Mouse (Mus musculus) retina, postnatal 1 day (tissue): Measurements from ENCODE around the gene Gm6993.

Experiments
- DNase-seq: peaks from one replicate; pipeline ENCODE4 v3.0.0-alpha.2; 2012

The Gm6993 gene

DNA sequence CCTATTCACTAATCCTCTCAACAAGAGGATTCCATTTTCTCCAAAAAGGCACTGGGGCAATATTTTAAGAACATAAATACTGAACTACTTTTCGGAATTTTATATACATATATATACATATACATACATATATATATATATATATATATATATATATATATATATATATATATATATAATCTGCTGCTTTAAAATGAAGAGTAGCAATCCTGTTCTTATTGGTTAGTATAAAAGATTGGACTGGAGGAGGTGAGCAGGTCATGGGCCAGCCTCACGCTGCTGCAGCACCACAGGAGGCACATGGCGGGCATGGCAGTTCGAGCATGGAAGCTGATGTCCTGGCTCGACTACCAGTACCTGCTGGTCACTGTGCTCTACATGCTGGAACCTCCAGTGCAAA is at the start of gene Gm6993:
TSS of gene Gm6993 (plus strand) at position 301 of the 400 bp plus-strand sequence.
- no peak for DNase-seq

- DNase-seq, result peak; percentile 54
Measured at GRCm38 (mm10) chr12:31191329-31191954, 49.1 kb upstream of the Gm6993 start.

DNA sequence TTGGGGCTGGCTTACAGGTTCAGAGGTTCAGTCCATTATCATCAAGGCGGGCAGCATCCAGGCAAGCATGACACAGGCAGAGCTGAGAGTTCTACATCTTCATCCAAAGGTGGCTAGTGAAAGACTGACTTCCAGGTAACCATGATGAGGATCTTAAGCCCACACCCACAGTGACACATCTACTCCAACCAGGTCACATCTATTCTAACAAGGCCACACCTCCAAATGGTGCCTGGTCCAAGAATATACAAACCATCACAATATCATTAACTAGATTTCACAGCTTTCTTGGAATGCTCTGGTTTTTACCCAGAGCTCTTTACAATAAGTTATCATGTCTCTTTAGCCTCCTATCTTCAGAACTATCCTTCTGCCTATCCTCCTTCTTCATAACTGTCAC is 38.1 kb upstream of the Gm6993 start:
- DNase-seq, result no peak

DNA sequence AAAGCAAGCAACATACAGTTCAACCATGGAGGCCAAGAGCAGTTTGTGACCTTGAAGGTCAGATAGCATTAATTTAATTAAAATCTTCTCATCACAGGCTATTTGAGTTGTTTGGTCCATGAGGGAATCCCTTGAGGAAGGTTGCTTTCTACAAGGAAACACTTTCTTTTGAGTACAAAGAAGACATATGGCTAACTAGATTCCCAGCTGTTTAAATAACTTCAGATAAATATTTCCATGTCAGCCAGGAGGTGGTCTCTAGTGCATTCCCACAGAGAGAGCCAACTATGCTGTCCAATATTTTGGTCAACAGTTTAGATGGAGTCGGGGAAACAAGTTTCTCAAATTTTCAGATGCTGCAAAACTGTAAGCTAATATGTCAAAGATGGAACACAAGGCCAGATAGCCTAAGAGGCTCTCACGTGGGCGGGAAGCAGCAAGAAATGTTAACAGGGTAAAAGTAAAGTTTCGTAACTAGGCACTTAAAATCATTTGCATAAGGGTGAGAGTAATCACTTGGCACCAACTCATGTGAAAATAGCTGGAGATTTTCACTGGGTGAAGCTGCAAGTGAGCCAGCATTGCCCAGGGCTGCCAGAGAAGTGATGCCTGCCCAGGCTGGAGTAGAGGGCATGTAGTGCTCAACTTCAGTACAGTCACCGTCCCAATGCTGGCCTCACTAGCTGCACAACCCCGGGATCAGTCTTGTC is 36.7 kb upstream of the Gm6993 start:
- DNase-seq, result no peak

DNA sequence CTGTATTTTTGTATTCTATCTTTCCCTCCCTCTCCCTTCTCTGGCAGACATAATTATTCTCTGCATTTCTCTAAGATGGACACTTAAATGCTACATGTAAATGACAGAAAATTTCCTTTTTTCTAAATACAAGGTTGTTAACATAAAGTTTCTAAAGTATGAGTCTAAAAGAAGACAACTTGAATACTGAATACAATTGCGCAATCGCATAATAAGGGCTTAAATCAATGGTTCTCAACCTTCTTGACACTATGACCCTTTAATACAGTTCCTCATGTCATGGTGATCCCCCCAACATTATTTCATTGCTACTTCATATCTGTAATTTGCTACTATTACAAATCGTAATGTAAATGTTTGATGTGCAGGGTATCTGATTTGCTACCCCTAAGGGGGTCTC is 35.7 kb upstream of the Gm6993 start:
- DNase-seq, result no peak

GRCm38 (mm10) chr12:31205983-31206633 is 34.5 kb upstream of the Gm6993 start:
- DNase-seq, result no peak

DNA sequence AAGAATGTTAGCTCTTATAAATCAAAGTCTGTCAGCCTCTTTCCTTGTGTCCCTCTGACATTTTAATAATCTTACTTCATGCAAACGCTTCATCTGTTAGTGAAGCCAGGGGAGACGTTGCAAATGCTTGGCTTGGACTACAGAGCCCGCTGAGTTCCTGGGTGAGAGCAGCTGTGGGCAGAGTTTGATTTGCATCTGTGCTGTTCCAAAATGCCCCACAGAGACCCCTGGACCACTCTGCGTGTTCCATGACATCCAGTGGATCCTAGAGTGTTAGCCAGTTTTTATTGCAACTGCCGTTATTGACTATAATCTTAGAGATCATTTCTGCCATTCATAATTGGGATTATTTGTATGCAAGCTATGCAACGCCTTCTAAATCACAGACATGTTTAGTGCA is 31.8 kb upstream of the Gm6993 start:
- no peak for DNase-seq

DNA sequence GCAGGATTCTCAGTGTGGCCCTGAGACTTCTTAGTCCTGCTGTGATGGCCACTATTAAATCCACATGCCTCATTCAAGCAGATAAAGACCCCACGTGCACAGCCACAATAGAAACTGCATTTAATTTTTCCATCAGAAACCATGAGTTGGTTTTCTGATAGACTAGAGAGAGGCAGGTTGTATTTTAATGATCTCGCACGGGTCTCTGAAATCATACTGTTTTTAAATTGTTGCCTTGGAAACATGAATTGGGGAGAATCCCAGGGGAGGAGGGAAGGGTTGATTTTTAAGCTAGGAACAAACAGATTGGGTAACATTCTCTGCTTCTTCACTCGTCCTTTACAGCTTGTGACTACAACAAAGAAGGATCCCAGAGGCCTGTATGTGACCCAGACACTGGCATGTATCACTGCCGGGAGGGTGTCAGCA is 31.2 kb upstream of the Gm6993 start:
- no peak for DNase-seq

DNA sequence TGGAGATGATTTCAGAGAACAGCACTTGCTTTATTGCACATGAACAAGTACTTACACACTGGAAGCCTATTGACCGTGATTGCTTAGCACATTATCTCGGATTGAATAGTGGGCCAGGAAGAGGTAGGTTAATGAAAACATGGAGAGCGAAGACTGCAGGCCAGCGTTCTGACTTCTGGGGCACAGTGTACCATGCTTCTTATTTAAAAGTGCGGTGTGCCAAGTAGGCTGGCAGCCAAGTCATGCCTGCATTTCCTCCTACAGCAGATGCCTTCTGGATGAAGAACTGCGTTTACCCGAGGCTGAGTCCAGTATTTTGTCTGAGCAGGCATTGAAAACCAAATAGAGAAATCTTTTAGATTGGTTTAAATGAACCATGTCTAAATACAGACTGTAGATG is 27.0 kb upstream of the Gm6993 start:
- DNase-seq, result no peak

DNA sequence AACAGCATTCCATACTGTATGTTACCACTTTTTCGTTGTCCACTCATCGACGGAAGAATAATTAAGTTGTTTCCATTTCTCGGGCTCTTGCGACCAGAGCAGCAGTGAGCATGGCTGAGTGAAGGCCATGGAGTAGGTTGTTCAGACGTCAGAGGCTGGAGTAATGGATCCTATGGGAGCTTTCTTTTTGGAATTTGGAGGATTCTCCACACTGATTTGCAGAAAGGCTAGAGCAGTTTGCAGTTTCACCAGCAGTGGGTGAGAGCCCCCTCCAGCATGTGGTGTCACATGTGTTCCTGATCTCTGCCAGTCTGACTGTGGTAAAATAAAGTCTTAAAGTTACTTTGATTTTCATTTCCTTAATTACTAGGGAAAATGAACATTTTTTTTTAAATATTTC is 25.6 kb upstream of the Gm6993 start:
- no peak for DNase-seq

GRCm38 (mm10) chr12:31217232-31217631 is 23.3 kb upstream of the Gm6993 start:
- no peak for DNase-seq

GRCm38 (mm10) chr12:31218774-31219173 is 21.8 kb upstream of the Gm6993 start:
- no peak for DNase-seq

DNA sequence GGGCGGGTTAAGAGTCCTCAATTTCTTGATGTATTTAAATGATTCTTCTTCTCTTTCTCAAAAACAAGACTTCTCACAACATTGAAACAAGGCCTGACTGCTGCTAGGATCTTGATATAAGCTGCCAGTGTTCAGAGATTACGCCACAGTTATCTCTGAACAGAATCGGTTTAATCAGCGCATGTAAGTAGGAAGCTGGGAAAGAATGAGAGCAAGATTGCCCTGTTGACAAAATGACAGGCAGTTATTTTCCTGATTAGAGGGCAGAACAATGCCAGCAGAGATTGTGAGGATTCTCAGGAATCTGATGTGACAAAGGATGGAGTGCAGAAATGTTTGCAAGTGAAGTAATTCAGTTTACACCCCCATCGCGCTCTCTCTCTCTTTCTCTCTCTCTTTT is 19.0 kb upstream of the Gm6993 start:
- peak; percentile 41 for DNase-seq

- DNase-seq, result no peak
Measured at GRCm38 (mm10) chr12:31222282-31222681, 18.3 kb upstream of the Gm6993 start.

DNA sequence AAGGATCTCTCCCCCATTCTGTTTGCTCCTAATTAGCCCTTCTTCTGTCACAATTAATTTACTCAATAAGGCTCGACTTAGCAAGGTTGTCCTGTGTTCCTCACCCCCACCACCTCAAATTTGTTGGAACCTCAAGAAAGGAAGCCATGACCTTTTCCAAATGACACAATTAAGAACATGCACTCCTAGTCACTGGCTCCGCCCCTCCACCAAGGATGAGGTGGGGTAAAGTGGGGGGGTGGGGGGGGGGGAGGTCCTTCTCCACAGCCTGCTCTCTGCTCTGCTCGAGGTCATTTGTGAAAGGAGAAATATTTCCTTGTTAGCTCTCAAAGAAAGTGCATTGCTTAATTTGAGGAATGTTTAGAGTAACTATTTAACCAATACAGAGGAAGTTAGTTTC is 17.8 kb upstream of the Gm6993 start:
- DNase-seq, result peak; percentile 74

DNA sequence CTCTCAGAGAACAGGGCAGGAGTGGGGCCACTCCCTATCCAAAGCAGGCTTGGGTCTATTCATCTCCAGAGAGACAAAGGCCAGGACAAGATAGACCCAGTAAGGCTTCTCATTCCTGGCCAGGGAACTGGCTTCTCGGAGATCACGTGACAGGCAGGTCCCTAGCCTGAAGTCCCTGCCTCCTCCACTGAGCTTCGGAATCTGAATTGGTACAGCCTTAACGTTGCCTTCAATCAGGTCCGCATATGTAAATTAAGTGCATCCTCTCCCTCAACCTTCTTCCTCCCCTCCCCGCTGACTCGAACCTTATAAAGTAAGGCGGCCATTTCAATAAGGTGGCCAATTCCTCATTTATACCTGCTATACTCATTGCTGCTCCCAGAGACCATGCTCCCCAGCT is 15.1 kb upstream of the Gm6993 start:
- DNase-seq, result no peak

- DNase-seq, result no peak
Measured at GRCm38 (mm10) chr12:31227167-31227566, 13.4 kb upstream of the Gm6993 start.

GRCm38 (mm10) chr12:31228878-31229277 is 11.7 kb upstream of the Gm6993 start:
- DNase-seq, result no peak

GRCm38 (mm10) chr12:31232635-31233034 is 7.9 kb upstream of the Gm6993 start:
- DNase-seq, result no peak

- DNase-seq, result no peak
Measured at GRCm38 (mm10) chr12:31235018-31235417, 5.6 kb upstream of the Gm6993 start.

DNA sequence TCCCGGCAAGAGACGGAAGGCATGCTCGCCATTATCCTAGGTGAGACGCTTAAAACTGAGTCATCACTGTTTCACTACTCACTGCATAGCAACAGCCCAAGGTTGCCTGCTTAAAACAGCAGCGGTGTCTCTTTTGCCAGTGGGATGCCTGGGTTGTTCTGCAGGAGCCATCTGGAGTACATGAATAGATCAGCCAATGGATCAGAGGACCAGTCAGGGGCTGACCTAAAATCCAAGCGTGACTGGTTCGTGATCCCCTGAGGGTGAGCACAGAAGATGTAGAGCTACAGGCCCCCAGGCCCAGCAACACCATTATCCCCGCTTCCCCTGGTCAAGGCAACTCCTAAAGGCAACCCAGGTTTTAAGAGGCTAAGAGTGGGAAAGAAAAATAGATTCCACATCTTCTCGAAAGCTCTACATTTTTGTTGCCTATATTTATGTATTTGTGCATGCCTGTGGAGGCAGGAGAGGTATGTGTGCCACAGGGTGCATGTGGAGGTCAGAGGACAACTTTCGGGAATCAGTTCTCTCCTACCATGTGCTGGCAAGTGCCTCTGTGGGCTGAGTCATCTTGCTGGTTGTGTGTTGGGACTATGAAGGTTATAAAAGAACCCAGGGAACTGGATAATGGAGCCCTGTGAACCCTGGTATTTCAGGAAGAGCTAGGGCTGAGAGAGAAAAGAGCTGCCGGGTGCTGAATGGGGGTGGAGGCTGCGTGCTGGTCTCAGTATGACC is 3.5 kb upstream of the Gm6993 start:
- peak; percentile 48 for DNase-seq

GRCm38 (mm10) chr12:31239031-31239583 is 1.5 kb upstream of the Gm6993 start:
- no peak for DNase-seq

- no peak for DNase-seq
Measured at GRCm38 (mm10) chr12:31239798-31240197, 772 bp upstream of the Gm6993 start.
